Mouse (Mus musculus) inflammation-experienced regulatory T-cells, adult 6 months (primary cell): ENCODE data around the gene Zfp830. TPM values are rescaled to one million over a fixed set of nuclear protein-coding genes. Genes with fewer than 3 reads are reported as not detected.

Experiments
- ATAC-seq: one replicate; pipeline ENCODE4 v1.8.0; 2017
- polyA plus RNA-seq, 3 experiments: library from polyadenylated mRNA; unstranded; fragments of 100-300 nt; shearing (Covaris generic); gene quantifications; one replicate each; pipeline ENCODE4 v1.2.1; 2017

Gene Zfp830
- 10 to 100 TPM; 28.4 to 41.9 (median 31.8) TPM for polyA plus RNA-seq

- ATAC-seq, result peak; percentile 97
Measured at GRCm38 (mm10) chr11:82763742-82764437, at the start of gene Zfp830, which contains the start of gene Cct6b. Gene Zfp830, plus strand, starts transcription at chr11:82764345. Gene Cct6b, minus strand, starts transcription at chr11:82764321.

DNA sequence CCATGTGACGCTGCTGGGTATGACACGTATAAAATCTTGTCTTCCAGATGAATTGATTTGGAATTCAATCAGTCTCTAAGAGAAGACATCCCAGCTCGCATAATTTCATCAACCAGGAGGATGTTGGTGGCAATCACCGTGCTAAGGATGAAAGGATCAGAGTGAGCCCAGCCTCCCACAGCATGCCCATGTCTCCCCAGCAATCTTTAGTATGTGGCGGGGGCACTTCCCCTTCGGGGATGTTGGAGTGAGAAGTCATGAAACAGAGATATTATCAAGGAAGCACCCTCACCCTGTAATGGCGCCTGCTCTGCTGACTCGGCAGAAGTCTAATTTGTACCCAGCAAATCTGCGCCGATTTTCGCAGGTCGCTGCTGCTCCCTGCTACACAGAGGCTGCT is 44.9 kb upstream of the Zfp830 start:
- ATAC-seq, result no peak

DNA sequence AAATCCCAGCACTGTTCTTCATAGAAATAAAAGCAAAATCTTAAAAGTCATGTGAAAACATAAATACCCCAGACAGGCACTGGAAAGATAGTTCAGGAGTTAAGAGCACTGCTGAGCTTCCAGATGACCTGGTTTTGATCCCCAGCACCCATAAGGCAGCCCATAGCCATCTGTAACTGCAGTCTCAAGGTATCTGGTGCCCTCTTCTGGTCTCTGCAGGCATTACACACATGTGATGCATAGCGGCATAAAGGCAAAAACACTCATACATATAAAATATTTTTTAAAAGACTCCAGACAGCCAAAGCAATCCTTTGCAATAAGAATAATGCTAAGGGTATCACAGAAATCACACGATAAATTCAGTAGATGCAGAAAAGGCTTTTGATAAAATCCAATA is 37.3 kb upstream of the Zfp830 start:
- no peak for ATAC-seq

- ATAC-seq, result no peak
Measured at GRCm38 (mm10) chr11:82734227-82734626, 29.9 kb upstream of the Zfp830 start.

DNA sequence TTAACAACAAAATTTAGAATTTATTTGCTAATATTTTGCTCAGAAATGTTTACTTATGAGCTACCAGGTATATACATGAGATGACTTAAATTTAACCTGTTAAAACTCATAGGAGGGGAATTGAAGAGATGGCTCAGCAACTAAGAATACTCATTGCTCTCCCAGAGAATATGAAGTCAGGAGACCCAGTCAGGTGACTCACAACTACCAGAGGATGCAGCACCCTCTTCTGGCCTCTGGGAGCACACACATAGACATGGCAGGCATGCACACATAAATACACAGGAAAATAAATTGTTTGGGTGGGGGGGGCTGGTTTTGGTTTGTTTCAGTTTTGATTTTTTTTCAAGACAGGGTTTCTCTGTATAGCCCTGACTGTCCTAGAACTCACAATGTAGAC is 25.1 kb upstream of the Zfp830 start:
- no peak for ATAC-seq

DNA sequence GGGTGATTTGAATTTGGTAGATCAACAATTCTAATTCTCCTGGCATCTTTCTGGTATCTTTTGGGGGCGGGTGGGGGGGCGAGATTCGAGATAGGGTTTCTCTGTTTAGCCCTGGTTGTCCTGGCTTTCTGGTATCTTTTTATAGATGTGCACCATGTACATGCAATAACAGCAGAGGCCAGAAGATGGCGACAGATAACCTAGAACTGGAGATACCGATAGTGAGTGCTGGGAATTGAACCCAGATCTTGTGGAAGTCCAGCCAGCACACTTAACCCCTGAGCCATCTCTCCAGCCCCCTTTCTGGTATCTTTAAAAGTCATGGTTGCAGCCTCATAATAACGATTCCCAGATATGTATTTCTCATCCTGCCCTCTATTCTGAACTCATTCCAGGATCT is 18.0 kb upstream of the Zfp830 start:
- ATAC-seq, result peak; percentile 60

DNA sequence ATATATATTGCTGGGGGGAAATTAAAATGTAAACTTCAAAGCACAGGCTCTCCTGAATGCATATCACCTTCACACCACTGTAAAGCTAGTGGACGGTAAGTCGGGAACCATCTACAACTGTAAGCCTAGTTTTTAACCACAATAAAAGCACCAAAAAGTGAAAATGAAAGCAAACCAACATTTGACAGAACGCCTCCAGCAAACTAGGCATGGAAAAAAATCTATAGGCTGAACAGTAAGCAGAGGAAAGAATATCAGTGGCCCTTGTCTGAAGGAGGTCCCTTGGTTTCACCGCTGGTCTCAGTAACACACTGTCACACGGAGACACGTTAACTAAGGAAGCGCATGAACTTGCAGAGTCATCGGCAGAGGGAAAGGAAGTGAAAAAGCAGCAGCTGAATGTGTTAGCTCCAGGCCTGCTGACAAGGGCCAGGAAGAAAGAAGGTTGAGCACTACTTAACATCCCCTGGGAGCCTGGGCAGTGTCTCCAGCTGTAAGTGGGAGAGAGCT is 17.2 kb upstream of the Zfp830 start:
- ATAC-seq, result peak; percentile 78

DNA sequence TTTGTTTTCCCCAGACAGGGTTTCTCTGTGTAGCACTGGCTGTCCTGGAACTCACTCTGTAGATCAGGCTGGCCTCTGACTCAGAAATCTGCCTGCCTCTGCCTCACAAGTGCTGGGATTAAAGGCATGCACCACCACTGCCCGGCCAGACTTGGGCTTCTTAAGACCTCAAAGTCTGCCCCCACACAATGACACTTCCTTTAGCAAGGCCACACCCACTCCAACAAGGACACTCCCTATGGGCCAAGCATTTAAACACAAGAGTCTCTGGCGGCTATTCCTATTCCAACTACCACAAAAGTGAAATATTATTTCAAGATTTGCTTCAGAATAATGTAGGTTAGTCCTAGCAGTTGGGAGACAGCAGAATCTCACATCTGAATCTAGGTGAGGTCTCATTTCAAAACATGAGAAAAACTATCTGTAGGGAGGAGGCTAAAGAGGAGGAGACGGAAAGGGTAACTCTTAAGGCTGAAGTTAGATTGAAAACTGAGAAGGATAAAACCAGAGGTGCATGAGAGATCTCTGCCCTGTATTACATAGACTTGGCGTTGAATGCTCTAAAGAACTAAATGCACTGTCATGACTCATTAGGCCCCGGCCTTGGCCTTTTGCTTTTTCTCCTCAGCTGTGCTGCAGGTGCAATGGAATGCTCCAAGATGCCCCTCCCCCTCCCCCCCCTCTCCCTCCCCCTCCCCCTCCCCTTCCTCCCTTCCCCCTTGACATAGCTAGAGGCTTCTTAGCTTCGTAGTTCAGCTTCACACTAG is 11.6 kb upstream of the Zfp830 start:
- ATAC-seq, result no peak

- ATAC-seq, result no peak
Measured at GRCm38 (mm10) chr11:82755919-82756318, 8.2 kb upstream of the Zfp830 start.

- ATAC-seq, result no peak
Measured at GRCm38 (mm10) chr11:82762286-82762829, 1.8 kb upstream of the Zfp830 start.

DNA sequence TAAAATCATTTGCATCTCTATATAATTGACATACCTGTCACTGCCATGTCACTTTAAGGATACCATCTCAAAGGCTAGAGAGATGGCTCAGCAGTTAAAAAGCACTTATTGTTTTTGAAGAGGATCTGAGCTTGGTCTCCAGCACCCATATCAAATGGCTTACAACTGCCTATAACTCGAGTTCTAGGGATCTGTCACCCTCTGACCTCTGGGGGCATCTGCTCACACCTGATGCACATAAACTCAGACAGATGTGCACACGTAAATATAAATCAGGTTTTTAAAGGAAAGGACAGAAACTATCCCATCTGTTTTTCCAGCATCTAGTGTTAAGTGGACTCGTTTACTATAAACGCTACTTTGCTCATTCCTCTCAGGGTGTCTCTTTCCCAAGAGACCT is 884 bp upstream of the Zfp830 start:
- ATAC-seq, result no peak

DNA sequence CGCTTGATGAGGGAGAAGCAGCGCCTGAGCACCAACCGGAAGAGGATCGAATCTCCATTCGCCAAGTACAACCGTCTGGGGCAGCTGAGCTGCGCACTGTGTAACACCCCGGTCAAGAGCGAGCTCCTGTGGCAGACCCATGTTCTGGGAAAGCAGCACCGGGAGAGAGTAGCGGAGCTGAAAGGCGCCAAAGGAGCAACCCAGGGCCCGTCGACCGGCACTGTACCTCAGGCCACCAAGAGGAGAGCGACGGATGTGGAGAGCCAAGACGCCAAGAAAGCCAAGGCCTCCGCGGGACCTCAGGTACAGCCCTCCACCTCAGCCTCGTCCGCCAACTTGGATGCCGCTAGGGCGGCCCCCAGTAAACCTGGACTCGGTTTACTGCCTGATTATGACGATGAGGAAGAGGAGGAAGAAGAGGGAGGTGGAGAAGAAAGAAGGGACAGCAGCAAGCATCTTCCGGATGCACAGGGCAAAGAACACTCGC is 336 bp downstream of the Zfp830 start:
- ATAC-seq, result peak; percentile 42

DNA sequence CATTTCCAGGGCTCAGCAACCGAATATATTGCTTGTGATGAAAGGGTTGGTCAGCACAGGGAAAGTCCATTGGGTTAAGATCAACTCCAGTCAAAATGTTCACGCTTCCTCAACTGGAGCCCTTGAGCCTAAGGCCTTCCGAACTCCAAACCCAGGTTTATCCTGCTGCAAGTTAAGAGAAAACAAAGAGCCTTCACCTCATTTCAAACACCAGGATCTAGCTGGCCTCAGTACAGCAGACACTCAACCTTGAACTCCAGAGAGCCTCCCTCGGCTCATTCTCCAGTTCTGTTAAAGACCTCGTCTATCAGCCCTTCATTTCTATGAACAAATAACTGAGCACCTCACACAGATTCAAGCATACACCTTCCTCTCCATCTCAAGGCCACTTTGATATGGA is 16.0 kb downstream of the Zfp830 start:
- no peak for ATAC-seq

- peak; percentile 90 for ATAC-seq
Measured at GRCm38 (mm10) chr11:82780983-82781903, 17.1 kb downstream of the Zfp830 start, which contains the start of gene Lig3. Gene Lig3, plus strand, starts transcription at chr11:82781108.

DNA sequence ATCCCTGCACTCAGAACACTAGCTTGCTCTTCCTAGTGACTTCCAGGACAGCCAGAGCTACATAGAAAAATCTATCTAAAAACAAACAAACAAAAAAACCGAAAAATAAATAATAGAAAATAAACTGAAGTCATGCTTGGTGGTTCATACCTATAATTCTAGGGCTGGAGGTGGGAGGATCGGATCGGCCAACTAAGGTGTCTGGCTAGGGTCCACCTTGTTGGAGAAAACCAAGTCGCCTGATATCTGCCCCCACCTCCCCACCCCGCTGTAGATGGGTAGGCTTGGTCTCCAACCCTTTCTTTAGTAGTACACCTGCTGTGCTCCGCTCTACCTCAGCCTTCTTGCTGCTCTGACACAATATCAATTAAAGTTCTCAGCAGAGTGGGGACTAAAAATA is 18.1 kb downstream of the Zfp830 start:
- no peak for ATAC-seq

DNA sequence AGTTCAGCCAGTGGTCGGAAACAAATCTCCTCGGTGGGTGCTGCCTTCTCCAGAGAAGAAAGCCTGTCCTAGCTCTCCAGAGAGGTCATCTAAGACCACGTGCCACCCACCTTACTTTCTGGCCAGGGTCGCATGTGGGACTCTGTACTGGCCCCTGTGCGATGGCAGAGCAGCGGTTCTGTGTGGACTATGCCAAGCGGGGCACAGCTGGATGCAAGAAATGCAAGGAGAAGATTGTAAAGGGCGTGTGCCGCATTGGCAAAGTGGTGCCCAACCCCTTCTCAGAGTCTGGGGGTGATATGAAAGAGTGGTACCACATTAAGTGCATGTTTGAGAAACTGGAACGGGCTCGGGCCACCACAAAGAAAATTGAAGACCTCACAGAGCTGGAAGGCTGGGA is 19.3 kb downstream of the Zfp830 start:
- ATAC-seq, result no peak

DNA sequence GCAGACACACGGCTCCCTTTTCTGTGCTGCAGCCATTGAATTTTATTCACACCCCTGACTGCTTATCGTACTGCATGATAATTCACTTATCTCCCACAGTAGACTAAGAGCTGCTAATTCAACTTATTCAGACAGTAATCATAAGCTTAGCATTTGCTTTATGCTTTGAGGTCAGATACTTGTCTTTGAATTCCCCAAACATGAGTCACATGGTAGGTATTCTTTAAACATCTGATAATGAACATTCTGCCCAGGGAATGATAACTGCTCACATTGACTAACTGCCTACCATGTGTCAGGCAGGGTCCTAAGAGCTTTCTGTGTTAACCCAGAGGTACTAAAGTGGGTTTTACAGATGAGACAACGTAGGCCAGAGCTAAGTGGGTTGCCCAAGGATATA is 42.5 kb downstream of the Zfp830 start:
- no peak for ATAC-seq

GRCm38 (mm10) chr11:82807370-82807769 is 43.2 kb downstream of the Zfp830 start:
- ATAC-seq, result no peak

DNA sequence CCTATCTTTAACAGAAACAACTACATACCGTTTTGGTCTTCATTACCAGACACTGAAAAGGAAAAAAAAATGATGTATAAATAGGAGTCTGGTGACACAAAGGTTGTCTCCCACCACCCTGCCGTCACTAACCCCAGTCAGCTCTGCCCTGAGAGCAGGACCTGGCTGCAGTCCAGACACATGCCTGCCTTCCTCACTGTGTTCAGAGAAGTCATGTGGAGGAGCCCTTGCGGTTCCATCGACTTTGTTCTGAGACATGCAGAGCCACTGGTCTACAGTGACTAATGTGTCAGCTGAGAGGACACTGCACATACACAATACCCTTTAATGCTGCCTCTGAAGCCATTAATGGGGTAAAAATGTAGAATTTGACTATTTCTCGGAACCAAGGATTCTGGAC is 44.3 kb downstream of the Zfp830 start:
- ATAC-seq, result no peak
